Mouse (Mus musculus): ENCODE measurements around the gene Gchfr. TPM values are rescaled to one million over a fixed set of nuclear protein-coding genes. Genes with fewer than 3 reads are reported as not detected.

The Gchfr gene
- polyA plus RNA-seq, 1 experiment from 2014 or later, result 5.0 TPM

DNA sequence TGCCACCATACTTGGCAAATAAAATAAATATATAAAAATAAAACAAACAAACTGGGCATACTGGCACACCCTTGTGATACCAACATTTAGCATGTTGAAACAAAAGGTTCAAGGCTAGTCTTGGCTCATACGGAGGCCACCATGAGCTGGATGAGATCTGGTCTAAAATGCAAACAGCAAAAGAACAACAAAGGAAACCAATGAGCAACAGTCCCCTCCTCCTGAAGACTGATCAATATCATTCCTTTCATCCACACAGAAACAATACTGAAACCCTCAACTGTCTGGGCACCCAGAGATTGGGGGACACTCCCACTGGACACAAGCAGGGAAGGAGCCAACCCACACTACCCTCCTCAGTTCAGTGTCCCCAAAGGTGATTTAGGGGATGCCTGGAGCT lies 29.9 kb downstream of the Gchfr start:
- Histone ChIP-seq H3K4me2 (no peak overlapping the region), H3K27ac (ENCODE audit: poor library complexity, severe bottlenecking) (no peak overlapping the region), H3K4me3 (no peak overlapping the region), H3K4me1 (replicated peaks) (peaks cover 8% of the 10 kb centered on the region), H3K9ac (no peak overlapping the region), H3K36me3 (no peaks in the 10 kb centered on the region), H3K27me3 (replicated peaks) (no peaks in the 10 kb centered on the region), H3K9me3 (replicated peaks) (no peaks in the 10 kb centered on the region)
- ATAC-seq (ENCODE audit: insufficient number of reproducible peaks, low FRiP score), result no peak
- WGBS, result 76% methylated on average over 1 of the region's 1 CpGs

DNA sequence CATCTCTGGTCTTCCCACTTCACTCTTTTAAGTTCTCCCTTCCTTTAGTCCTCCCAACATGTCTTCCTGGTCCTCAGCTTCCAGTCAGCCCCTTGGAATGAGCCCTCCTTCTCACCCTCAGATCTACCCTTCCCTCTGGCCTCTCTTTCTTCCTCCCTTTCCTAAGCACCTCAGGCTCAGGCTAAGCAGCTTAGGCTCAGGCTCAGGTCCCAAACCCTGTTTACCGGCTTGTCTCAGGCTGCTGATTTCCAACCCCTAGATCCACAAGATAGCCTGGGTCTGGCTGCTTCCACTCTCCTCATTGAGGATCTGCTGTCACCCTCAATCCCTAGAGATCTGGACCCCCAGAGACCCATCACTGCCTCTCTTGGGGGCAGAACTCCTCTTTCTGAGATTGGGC lies 30.5 kb downstream of the Gchfr start:
- no peak for ATAC-seq (ENCODE audit: insufficient number of reproducible peaks, low FRiP score)
- 27% methylated on average over 1 of the region's 1 CpGs for WGBS
- no peak overlapping the region for H3K27ac ChIP-seq (ENCODE audit: poor library complexity, severe bottlenecking)

GRCm38 (mm10) chr2:119198934-119199333 lies 31.4 kb downstream of the Gchfr start:
- H3K27me3 ChIP-seq (replicated peaks), result no peaks in the 10 kb centered on the region
- no peaks in the 10 kb centered on the region for H3K36me3 ChIP-seq
- H3K4me3 ChIP-seq, result no peak overlapping the region
- WGBS, result 66% methylated on average over 3 of the region's 3 CpGs
- H3K9me3 ChIP-seq (replicated peaks), result no peaks in the 10 kb centered on the region
- H3K27ac ChIP-seq (ENCODE audit: poor library complexity, severe bottlenecking), result no peak overlapping the region
- no peak overlapping the region for H3K4me2 ChIP-seq
- H3K9ac ChIP-seq, result no peak overlapping the region
- peaks cover 20% of the 10 kb centered on the region for H3K4me1 ChIP-seq (replicated peaks)
- ATAC-seq (ENCODE audit: insufficient number of reproducible peaks, low FRiP score), result no peak

More for the DNA sequence above, 30.5 kb downstream of the Gchfr start:
- Histone ChIP-seq H3K9me3 (replicated peaks) (no peaks in the 10 kb centered on the region), H3K4me3 (no peak overlapping the region), H3K4me1 (replicated peaks) (peaks cover 14% of the 10 kb centered on the region), H3K27me3 (replicated peaks) (no peaks in the 10 kb centered on the region), H3K9ac (0 out of 2 replicates have a peak overlapping the region, but pooled peaks have one; percentile 31), H3K4me2 (no peak overlapping the region), H3K36me3 (no peaks in the 10 kb centered on the region)

GRCm38 (mm10) chr2:119202914-119203453 lies 35.4 kb downstream of the Gchfr start:
- Histone ChIP-seq H3K4me1 (replicated peaks) (peaks cover 18% of the 10 kb centered on the region), H3K4me2 (no peak overlapping the region), H3K9me3 (replicated peaks) (no peaks in the 10 kb centered on the region), H3K36me3 (no peaks in the 10 kb centered on the region), H3K9ac (no peak overlapping the region), H3K27ac (ENCODE audit: poor library complexity, severe bottlenecking) (no peak overlapping the region), H3K4me3 (no peak overlapping the region), H3K27me3 (replicated peaks) (no peaks in the 10 kb centered on the region)
- WGBS, result 60% methylated on average over 5 of the region's 5 CpGs
- no peak; the same call in 1 of the 2 replicates for ATAC-seq (ENCODE audit: insufficient number of reproducible peaks, low FRiP score)

- Histone ChIP-seq H3K9me3 (replicated peaks) (no peaks in the 10 kb centered on the region), H3K4me2 (no peak overlapping the region), H3K9ac (no peak overlapping the region), H3K36me3 (no peaks in the 10 kb centered on the region), H3K27me3 (replicated peaks) (no peaks in the 10 kb centered on the region), H3K4me3 (no peak overlapping the region), H3K4me1 (replicated peaks) (peaks cover 18% of the 10 kb centered on the region), H3K27ac (ENCODE audit: poor library complexity, severe bottlenecking) (no peak overlapping the region)
- no peak for ATAC-seq (ENCODE audit: insufficient number of reproducible peaks, low FRiP score)
- 77% methylated on average over 4 of the region's 4 CpGs for WGBS
Observed at GRCm38 (mm10) chr2:119203871-119204460, 36.4 kb downstream of the Gchfr start.

DNA sequence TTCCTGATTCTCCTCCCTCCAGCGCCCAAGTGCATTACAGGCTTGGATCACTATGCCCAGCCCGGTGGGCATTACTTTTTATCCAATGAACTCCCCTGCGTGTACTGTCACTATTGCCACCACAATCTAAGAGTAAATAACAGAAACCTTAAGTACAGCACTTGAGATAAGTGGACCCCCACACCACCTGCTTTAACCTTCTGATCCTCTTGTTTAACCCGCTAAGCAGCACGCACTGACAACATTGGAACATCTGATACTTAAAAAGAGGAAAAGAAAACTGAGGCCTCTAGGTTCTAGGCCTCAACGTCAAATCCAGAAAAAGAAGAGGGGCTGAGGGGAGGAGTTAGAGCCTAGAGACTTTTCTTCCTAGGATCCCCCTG lies 40.4 kb downstream of the Gchfr start:
- Histone ChIP-seq H3K4me2 (peak overlapping the region; percentile 77), H3K4me3 (peak overlapping the region; percentile 68), H3K4me1 (replicated peaks) (peaks cover 19% of the 10 kb centered on the region), H3K27ac (ENCODE audit: poor library complexity, severe bottlenecking) (peak overlapping the region; percentile 80), H3K9me3 (replicated peaks) (no peaks in the 10 kb centered on the region), H3K36me3 (peaks cover 27% of the 10 kb centered on the region), H3K9ac (peak overlapping the region; percentile 78), H3K27me3 (replicated peaks) (no peaks in the 10 kb centered on the region)
- WGBS, result 12% methylated on average over 6 of the region's 6 CpGs
- no peak for ATAC-seq (ENCODE audit: insufficient number of reproducible peaks, low FRiP score)

- Histone ChIP-seq H3K9ac (peak within 1 kb of the TSS; percentile 78), H3K4me2 (peak within 1 kb of the TSS; percentile 77), H3K4me3 (peak within 1 kb of the TSS; percentile 68), H3K9me3 (replicated peaks) (no peaks in the 10 kb centered on the region), H3K27me3 (replicated peaks) (no peaks in the 10 kb centered on the region), H3K27ac (ENCODE audit: poor library complexity, severe bottlenecking) (peak within 1 kb of the TSS; percentile 80), H3K4me1 (replicated peaks) (peaks cover 13% of the 10 kb centered on the region), H3K36me3 (peaks cover 30% of the 10 kb centered on the region)
- peak; percentile 96 for ATAC-seq (ENCODE audit: insufficient number of reproducible peaks, low FRiP score)
- 0% methylated on average over 51 of the region's 51 CpGs for WGBS
Observed at GRCm38 (mm10) chr2:119208344-119209175, 41.0 kb downstream of the Gchfr start, which contains the start of the genes Zfyve19 and Dnajc17. TSS of gene Zfyve19 (plus strand) at chr2:119208617. TSS of gene Dnajc17 (minus strand) at chr2:119208795.

GRCm38 (mm10) chr2:119209176-119209507 lies 41.6 kb downstream of the Gchfr start:
- H3K9me3 ChIP-seq (replicated peaks), result no peaks in the 10 kb centered on the region
- H3K4me3 ChIP-seq, result peak overlapping the region; percentile 68
- H3K27me3 ChIP-seq (replicated peaks), result no peaks in the 10 kb centered on the region
- under 1% methylated on average over 13 of the region's 13 CpGs for WGBS
- H3K36me3 ChIP-seq, result peaks cover 30% of the 10 kb centered on the region
- peaks cover 11% of the 10 kb centered on the region for H3K4me1 ChIP-seq (replicated peaks)
- no peak for ATAC-seq (ENCODE audit: insufficient number of reproducible peaks, low FRiP score)
- peak overlapping the region; percentile 7; the same call in 1 of the 2 replicates for H3K27ac ChIP-seq (ENCODE audit: poor library complexity, severe bottlenecking)
- H3K4me2 ChIP-seq, result peak overlapping the region; percentile 77
- H3K9ac ChIP-seq, result peak overlapping the region; percentile 78

Other genes starting within 250 kb of the Gchfr start
- gene Chst14, start 241.3 kb upstream of the Gchfr start, polyA plus RNA-seq (2016; fragmentation: Nextera tagmentation; extraction: Ambion mirVana), result 23.9 and 25.4 TPM in 2 replicates
- gene Ccdc32, start 138.4 kb upstream of the Gchfr start, polyA plus RNA-seq (2016; fragmentation: Nextera tagmentation; extraction: Ambion mirVana), result 16.3 and 18.3 TPM in 2 replicates
- gene Rpusd2, start 133.0 kb upstream of the Gchfr start, polyA plus RNA-seq (2016; fragmentation: Nextera tagmentation; extraction: Ambion mirVana), result 4.5 and 5.0 TPM in 2 replicates
- gene Knl1, start 120.7 kb upstream of the Gchfr start, polyA plus RNA-seq (2016; fragmentation: Nextera tagmentation; extraction: Ambion mirVana), result 39.0 and 39.4 TPM in 2 replicates
- 32.2 and 33.3 TPM in 2 replicates for gene Rad51, start 55.0 kb upstream of the Gchfr start, polyA plus RNA-seq (2016; fragmentation: Nextera tagmentation; extraction: Ambion mirVana)
- gene Rmdn3, start 10.7 kb upstream of the Gchfr start, polyA plus RNA-seq (2016; fragmentation: Nextera tagmentation; extraction: Ambion mirVana), result 29.2 and 31.0 TPM in 2 replicates
- 0.34 and 0.46 TPM in 2 replicates for gene Gm14137, start 6.7 kb downstream of the Gchfr start, polyA plus RNA-seq (2016; fragmentation: Nextera tagmentation; extraction: Ambion mirVana)
- 31.6 and 36.5 TPM in 2 replicates for gene Zfyve19, start 40.8 kb downstream of the Gchfr start, polyA plus RNA-seq (2016; fragmentation: Nextera tagmentation; extraction: Ambion mirVana)
- 12.0 and 12.6 TPM in 2 replicates for gene Dnajc17, start 41.0 kb downstream of the Gchfr start, polyA plus RNA-seq (2016; fragmentation: Nextera tagmentation; extraction: Ambion mirVana)
- gene Ppp1r14d, start 62.1 kb downstream of the Gchfr start, polyA plus RNA-seq (2016; fragmentation: Nextera tagmentation; extraction: Ambion mirVana), result not detected in 2 replicates
- 0.82 and 1.00 TPM in 2 replicates for gene Spint1, start 69.6 kb downstream of the Gchfr start, polyA plus RNA-seq (2016; fragmentation: Nextera tagmentation; extraction: Ambion mirVana)
- 0.10 and 0.13 TPM in 2 replicates for gene Rhov, start 103.5 kb downstream of the Gchfr start, polyA plus RNA-seq (2016; fragmentation: Nextera tagmentation; extraction: Ambion mirVana)
- 15.2 and 15.8 TPM in 2 replicates for gene Vps18, start 121.0 kb downstream of the Gchfr start, polyA plus RNA-seq (2016; fragmentation: Nextera tagmentation; extraction: Ambion mirVana)
- gene Dll4, start 158.0 kb downstream of the Gchfr start, polyA plus RNA-seq (2016; fragmentation: Nextera tagmentation; extraction: Ambion mirVana), result 6.5 and 6.8 TPM in 2 replicates
- gene Chac1, start 183.5 kb downstream of the Gchfr start, polyA plus RNA-seq (2016; fragmentation: Nextera tagmentation; extraction: Ambion mirVana), result 0.12 and 0.31 TPM in 2 replicates

Measured in heart, embryonic 12.5 days (tissue).